Mouse (Mus musculus): Measurements from ENCODE around the gene Pdxk. TPM values are rescaled to one million over a fixed set of nuclear protein-coding genes. Genes with fewer than 3 reads are reported as not detected.
A peak's percentile ranks its signal among the peaks of the same experiment; 100 is the strongest.

Gene Pdxk
- polyA plus RNA-seq, 1 experiment from 2014 or later: 24.0 TPM

GRCm38 (mm10) chr10:78461767-78462166 lies 3.0 kb downstream of the Pdxk start:
- Histone ChIP-seq H3K4me2 (ENCODE audit: low read length) (no peak overlapping the region), H3K27ac (no peak overlapping the region), H3K27me3 (ENCODE audit: insufficient read depth, low read length) (no peaks in the 10 kb centered on the region), H3K4me1 (replicated peaks; ENCODE audit: insufficient read depth, low read length) (peaks cover 14% of the 10 kb centered on the region; the same call in 1 of the 2 replicates), H3K4me3 (replicated peaks; ENCODE audit: low read depth, low read length) (no peak overlapping the region), H3K36me3 (ENCODE audit: insufficient read depth, low read length) (no peaks in the 10 kb centered on the region), H3K9ac (ENCODE audit: low read depth, low read length) (no peak overlapping the region), H3K9me3 (replicated peaks; ENCODE audit: low read length) (no peaks in the 10 kb centered on the region)
- no peak for DNase-seq (ENCODE audit: low spot score)
- peak; percentile 39 for TF ChIP-seq CTCF (IDR thresholded peaks at IDR 0.05; ENCODE audit: low read depth)
- 73% methylated on average over 4 of the region's 4 CpGs for WGBS
- ATAC-seq (replicated peaks; ENCODE audit: low FRiP score, low read depth): no peak

- DNase-seq (ENCODE audit: low spot score): peak; percentile 33
- ATAC-seq (replicated peaks; ENCODE audit: low FRiP score, low read depth): no peak
- WGBS: 18% methylated on average over 4 of the region's 5 CpGs
These were observed 4.3 kb downstream of the Pdxk start for GRCm38 (mm10) chr10:78460463-78460862.

GRCm38 (mm10) chr10:78458348-78459111 lies 6.2 kb downstream of the Pdxk start:
- ATAC-seq (replicated peaks; ENCODE audit: low FRiP score, low read depth): no peak
- Histone ChIP-seq H3K4me3 (replicated peaks; ENCODE audit: low read depth, low read length) (no peak overlapping the region), H3K36me3 (ENCODE audit: insufficient read depth, low read length) (no peaks in the 10 kb centered on the region), H3K9ac (ENCODE audit: low read depth, low read length) (no peak overlapping the region), H3K27ac (0 out of 2 replicates have a peak overlapping the region, but pooled peaks have one; percentile 56), H3K9me3 (replicated peaks; ENCODE audit: low read length) (no peaks in the 10 kb centered on the region), H3K27me3 (ENCODE audit: insufficient read depth, low read length) (no peaks in the 10 kb centered on the region), H3K4me2 (ENCODE audit: low read length) (no peak overlapping the region), H3K4me1 (replicated peaks; ENCODE audit: insufficient read depth, low read length) (0 out of 2 replicates have a peak, but pooled peaks cover 6% of the 10 kb centered on the region)
- no peak for TF ChIP-seq CTCF (IDR thresholded peaks at IDR 0.05; ENCODE audit: low read depth)
- DNase-seq (ENCODE audit: low spot score): no peak
- 70% methylated on average over 5 of the region's 5 CpGs for WGBS

More at GRCm38 (mm10) chr10:78460463-78460862, 4.3 kb downstream of the Pdxk start:
- Histone ChIP-seq H3K27me3 (ENCODE audit: insufficient read depth, low read length) (no peaks in the 10 kb centered on the region), H3K36me3 (ENCODE audit: insufficient read depth, low read length) (no peaks in the 10 kb centered on the region), H3K4me3 (replicated peaks; ENCODE audit: low read depth, low read length) (no peak overlapping the region), H3K27ac (peak overlapping the region; percentile 72), H3K4me1 (replicated peaks; ENCODE audit: insufficient read depth, low read length) (peaks cover 14% of the 10 kb centered on the region; the same call in 1 of the 2 replicates), H3K9me3 (replicated peaks; ENCODE audit: low read length) (no peaks in the 10 kb centered on the region), H3K4me2 (ENCODE audit: low read length) (no peak overlapping the region), H3K9ac (ENCODE audit: low read depth, low read length) (no peak overlapping the region)
- TF ChIP-seq CTCF (IDR thresholded peaks at IDR 0.05; ENCODE audit: low read depth): no peak

GRCm38 (mm10) chr10:78457495-78458347 lies 7.1 kb downstream of the Pdxk start:
- H3K4me3 ChIP-seq (replicated peaks; ENCODE audit: low read depth, low read length): no peak overlapping the region
- peak; percentile 71 for DNase-seq (ENCODE audit: low spot score)
- 20% methylated on average over 10 of the region's 10 CpGs for WGBS
- peak; percentile 52 for ATAC-seq (replicated peaks; ENCODE audit: low FRiP score, low read depth)
- no peak overlapping the region for H3K9ac ChIP-seq (ENCODE audit: low read depth, low read length)
- H3K9me3 ChIP-seq (replicated peaks; ENCODE audit: low read length): no peaks in the 10 kb centered on the region
- no peaks in the 10 kb centered on the region for H3K27me3 ChIP-seq (ENCODE audit: insufficient read depth, low read length)
- peak overlapping the region; percentile 28; the same call in 1 of the 2 replicates for H3K4me2 ChIP-seq (ENCODE audit: low read length)
- TF ChIP-seq CTCF (IDR thresholded peaks at IDR 0.05; ENCODE audit: low read depth): peak; percentile 26; the same call in 1 of the 2 replicates
- H3K36me3 ChIP-seq (ENCODE audit: insufficient read depth, low read length): no peaks in the 10 kb centered on the region
- peak overlapping the region; percentile 56; the same call in 1 of the 2 replicates for H3K27ac ChIP-seq
- H3K4me1 ChIP-seq (replicated peaks; ENCODE audit: insufficient read depth, low read length): 0 out of 2 replicates have a peak, but pooled peaks cover 6% of the 10 kb centered on the region

DNA sequence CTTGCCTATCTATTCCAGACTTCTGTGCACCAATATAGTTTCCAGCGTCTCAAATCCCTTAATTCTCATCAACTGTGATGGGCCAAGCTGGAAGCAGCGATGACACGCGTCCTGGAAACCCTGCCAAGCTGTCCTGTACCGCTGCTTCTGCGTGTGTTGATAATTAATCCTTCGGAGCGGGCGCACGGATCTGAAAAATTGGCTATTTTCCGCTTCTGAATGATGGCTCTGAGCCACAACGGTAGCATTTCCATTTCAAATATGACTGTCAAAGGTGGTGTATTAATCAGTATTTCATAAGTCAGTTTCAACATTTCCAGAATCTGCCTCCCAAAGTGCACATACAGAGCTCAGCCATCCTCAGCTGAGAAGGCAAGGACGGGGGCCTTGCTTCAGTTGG lies 8.1 kb downstream of the Pdxk start:
- DNase-seq (ENCODE audit: low spot score): no peak
- Histone ChIP-seq H3K36me3 (ENCODE audit: insufficient read depth, low read length) (no peaks in the 10 kb centered on the region), H3K27ac (no peak overlapping the region), H3K27me3 (ENCODE audit: insufficient read depth, low read length) (no peaks in the 10 kb centered on the region), H3K9ac (ENCODE audit: low read depth, low read length) (no peak overlapping the region), H3K4me1 (replicated peaks; ENCODE audit: insufficient read depth, low read length) (0 out of 2 replicates have a peak, but pooled peaks cover 6% of the 10 kb centered on the region), H3K4me2 (ENCODE audit: low read length) (no peak overlapping the region), H3K9me3 (replicated peaks; ENCODE audit: low read length) (no peaks in the 10 kb centered on the region), H3K4me3 (replicated peaks; ENCODE audit: low read depth, low read length) (no peak overlapping the region)
- no peak for ATAC-seq (replicated peaks; ENCODE audit: low FRiP score, low read depth)
- no peak for TF ChIP-seq CTCF (IDR thresholded peaks at IDR 0.05; ENCODE audit: low read depth)
- 87% methylated on average over 13 of the region's 13 CpGs for WGBS

DNA sequence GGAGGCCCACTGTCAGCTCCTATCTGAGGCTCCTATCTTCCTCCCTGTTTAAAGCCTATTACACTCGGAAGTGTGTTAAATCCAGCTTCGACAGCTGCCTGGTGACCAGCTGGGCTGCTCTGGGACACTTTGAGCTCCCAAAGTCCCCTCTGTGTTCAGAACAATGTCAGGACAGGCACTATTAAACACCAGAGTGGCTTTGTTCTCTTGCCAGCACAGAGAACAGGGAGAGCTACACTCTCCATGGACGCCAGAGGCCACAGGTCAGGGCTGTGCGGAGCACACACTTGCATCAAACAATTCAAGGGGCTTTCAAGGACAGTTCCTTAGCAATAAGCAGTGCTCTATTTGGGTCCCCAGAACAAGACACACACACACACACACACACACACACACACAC lies 12.1 kb downstream of the Pdxk start:
- H3K27ac ChIP-seq: no peak overlapping the region
- peaks cover 18% of the 10 kb centered on the region; the same call in 1 of the 2 replicates for H3K36me3 ChIP-seq (ENCODE audit: insufficient read depth, low read length)
- H3K4me1 ChIP-seq (replicated peaks; ENCODE audit: insufficient read depth, low read length): 0 out of 2 replicates have a peak, but pooled peaks cover under 1% of the 10 kb centered on the region
- no peak overlapping the region for H3K4me2 ChIP-seq (ENCODE audit: low read length)
- no peak overlapping the region for H3K4me3 ChIP-seq (replicated peaks; ENCODE audit: low read depth, low read length)
- H3K9ac ChIP-seq (ENCODE audit: low read depth, low read length): no peak overlapping the region
- TF ChIP-seq CTCF (IDR thresholded peaks at IDR 0.05; ENCODE audit: low read depth): no peak
- DNase-seq (ENCODE audit: low spot score) (no peak), ATAC-seq (replicated peaks; ENCODE audit: low FRiP score, low read depth) (no peak)
- H3K9me3 ChIP-seq (replicated peaks; ENCODE audit: low read length): no peaks in the 10 kb centered on the region
- H3K27me3 ChIP-seq (ENCODE audit: insufficient read depth, low read length): no peaks in the 10 kb centered on the region
- WGBS: 40% methylated on average over 4 of the region's 4 CpGs

All from kidney, postnatal 0 days (tissue).